Mouse (Mus musculus) fibroblast of lung, adult 2 months (primary cell): ENCODE data around the gene Sorcs1.

Source experiments
- DNase-seq: peaks from one replicate; pipeline ENCODE4 v3.0.0-alpha.2; 2011; ENCODE audit warnings: low read depth

Sorcs1 gene

DNA sequence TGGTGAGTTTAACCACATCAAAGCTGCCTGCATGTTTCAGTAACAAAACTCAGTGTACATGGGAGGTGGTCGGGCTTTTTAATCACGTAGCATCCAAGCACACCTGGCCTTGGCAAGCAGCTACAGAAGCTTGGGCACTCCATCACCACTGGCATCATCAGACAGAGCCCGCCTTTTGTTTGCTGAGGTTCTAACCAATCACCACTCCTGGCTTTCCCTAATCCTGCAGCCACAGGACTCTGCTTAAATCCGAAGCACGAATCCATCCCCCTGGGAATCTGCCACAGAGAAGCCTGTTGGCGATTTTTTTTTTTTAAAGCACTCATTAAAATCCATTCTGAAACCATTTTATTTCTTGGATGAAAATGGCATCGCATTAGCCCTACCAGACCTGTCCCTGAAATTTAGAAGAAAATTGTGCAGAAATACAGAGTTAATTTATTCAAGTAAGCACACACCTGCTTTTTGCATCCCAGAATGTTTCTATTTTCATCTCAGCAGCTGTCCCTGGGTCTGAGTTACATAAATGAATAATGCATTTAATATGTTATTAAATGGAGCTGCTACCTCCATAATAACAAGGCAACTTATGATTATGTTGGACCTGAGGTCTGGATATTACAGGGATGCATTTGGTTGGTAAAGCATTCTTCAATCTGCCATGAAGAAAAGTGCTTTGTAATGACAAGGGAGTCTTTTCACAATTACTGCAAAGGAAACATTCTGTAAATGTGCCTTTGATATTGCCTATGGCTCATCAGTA lies 463.8 kb downstream of the Sorcs1 start:
- no peak for DNase-seq

DNA sequence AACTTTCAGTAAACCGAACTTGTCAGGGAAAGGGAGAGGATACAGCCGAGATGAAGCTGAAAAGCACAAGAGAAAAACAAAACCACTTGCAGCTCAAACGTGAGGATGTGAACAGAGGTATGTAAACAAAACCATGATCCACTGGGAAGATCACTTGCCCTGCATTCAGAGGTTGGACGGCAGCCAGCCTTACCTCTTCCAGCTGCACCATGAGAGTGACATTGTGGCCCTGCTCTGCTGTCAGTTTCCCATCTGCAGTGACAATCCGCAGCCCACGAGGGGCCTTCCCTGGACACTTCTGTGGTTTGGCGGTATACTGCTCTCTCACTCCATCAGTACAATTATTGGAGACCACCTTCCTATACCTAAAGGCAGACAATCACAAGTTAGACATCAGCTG lies 468.0 kb downstream of the Sorcs1 start:
- DNase-seq: no peak

DNA sequence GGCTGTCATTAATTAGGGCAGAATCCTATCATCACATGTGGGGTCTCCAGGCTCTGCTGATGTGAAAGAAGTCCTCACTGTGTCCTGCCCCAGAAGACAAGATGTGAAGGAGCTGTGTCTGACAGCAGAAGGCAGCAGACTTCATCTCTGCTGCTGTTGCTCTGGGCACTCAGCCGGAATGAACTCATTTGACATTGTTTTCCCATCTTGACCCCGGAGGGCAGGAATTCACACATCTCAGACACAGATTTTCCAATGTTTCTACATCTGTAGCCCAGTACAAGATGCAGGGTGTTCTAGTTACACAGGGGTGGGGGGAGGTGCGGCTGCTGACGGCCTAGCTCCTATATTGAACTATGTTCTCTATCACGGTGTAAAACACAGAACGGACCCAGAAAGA lies 474.1 kb downstream of the Sorcs1 start:
- no peak for DNase-seq

DNA sequence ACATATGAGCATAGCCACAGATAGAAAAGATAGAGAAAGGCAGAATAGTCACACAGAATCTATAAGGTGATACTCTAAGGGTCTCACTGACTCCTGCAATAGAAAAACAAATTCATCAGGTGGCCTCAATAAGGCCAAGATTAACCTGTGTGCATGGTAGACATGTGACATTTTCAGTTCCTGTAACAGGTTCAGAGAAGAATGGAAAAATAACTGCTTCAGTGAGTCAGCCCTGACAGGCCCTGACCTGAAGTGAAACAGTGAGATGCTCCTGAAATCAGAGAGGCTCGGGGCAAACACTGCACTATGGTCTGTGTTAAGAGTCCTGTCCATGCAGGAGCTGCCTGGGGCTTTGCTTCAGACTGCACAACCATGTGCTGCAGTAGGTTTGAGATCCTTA lies 481.9 kb downstream of the Sorcs1 start:
- DNase-seq: no peak

DNA sequence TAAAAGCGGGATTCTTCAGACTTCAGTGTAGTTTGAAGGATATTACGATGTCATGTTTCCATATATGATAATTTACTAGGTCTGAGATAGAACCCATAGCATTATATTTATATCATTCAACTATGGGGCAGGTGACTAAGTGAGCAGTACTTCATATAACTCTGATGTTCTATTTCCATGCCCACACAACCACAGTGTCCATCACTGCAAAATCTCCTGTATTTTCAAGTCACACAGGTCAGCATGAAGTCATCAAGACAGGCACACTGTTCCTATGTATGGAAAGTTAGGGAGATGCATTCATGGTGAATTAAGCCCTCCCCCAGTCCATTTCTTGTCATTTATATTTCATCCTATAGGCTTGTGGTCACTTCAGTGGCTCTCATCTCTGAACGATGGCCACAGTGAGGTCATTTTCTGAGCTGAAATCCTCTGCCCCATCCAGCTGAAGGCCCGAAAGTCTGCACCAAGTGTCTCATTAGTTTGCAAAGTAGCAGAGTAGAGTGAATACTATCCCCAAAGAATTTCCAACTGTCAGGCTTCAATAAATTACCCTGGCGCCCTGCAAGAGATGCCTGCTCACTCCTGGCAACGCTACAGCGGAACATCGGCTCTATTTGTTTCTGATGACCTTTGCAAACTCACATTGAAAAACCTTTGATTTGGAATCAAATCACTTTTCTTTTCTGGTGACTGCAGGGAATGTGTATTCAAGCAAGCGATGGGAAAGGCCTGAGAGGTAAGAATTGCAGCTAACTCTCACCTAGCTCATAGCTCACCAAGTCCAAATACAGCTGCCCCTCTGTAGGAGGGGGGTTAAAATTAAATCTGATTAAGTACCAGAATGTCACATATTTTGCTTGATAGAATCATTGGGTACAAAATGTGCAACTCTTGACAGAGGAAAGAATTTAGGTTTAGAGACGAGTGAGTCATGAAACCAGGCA lies 492.4 kb downstream of the Sorcs1 start:
- no peak for DNase-seq

DNA sequence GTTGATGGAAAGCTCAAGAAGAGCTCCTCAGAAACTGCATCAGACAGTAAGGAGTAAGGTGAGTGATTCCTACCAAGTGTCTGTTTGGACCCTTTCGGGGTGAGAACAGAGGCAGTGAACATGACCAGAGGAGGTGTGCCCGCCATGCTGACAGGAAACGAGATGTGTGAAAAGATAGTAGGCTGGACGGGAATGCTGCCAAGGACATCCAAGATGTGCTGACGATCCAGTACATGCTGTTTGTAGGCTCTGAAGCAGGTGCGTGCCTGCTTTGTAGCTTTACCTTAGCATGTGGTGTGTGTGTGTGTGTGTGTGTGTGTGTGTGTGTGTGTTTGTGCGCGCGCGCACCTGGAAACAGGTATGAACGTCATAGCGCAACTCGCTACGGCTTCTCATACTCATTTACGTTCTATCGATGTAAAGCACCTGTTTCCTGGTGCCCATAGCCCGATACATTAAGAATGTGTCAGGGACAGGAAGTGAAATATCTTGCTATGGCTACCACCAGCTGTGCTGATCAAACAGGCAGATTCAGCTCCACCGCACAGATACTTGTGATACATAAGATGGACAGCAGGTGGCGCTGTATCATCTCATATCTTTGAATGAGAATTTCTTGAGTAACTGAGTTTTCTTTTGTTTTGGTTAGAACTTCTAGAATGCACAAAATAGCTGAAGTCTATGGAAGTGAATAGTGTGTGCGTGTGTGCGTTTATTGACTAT lies 493.4 kb downstream of the Sorcs1 start:
- peak; percentile 9 for DNase-seq

DNA sequence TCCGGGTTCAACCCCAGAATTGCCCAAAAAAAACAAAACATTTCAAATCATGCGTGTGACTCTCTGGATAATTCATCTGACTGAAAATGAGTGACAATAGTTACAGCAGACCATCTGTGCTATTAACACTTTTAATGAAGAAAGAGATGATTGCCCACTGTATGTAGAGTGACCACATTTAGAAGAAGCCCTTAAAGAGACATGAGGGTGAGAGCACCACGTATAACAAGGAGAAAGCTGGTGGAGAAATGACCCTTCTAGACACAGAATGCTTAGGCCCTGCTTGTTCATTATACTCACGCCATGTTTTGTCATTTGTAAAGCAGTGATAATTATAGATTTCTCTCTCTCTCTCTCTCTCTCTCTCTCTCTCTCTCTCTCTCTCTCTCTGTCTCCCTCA lies 499.6 kb downstream of the Sorcs1 start:
- no peak for DNase-seq

DNA sequence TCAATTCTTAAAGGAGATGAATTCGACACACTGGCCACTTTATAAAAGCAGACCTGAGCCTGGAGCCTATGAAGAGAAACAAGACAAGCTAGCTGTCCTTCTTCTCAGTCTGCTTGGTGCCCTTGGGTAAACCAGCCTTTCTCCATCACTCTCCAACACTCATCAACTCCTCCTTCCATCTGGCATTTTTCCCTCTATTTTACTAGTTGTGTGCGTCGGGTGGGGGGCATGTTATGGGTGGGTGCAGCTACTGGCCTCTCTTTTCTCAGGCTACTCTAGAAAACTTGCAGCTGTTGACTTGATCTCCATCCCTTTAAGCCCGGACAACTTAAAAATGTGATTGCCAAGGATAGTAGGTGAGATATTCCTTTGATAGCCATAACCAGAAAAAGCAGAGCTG lies 500.3 kb downstream of the Sorcs1 start:
- no peak for DNase-seq

DNA sequence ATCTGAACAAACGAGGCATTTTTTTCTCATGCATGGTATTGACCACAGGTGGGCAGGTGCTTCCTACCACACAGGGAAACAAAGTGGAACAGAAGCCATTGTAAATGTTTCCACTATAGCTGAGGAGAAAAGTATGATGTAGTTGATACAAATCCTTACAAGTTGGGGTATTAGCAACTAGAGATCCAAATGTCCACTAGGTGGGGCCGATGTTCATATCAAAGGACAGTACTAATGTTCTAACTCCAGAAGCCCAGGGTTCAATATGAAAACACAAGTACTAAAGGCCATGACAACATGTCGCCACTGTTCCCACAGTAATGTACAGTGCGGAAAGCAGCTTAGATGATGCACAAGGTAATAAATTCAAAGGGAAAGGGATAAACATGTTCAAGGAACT lies 506.6 kb downstream of the Sorcs1 start:
- no peak for DNase-seq

DNA sequence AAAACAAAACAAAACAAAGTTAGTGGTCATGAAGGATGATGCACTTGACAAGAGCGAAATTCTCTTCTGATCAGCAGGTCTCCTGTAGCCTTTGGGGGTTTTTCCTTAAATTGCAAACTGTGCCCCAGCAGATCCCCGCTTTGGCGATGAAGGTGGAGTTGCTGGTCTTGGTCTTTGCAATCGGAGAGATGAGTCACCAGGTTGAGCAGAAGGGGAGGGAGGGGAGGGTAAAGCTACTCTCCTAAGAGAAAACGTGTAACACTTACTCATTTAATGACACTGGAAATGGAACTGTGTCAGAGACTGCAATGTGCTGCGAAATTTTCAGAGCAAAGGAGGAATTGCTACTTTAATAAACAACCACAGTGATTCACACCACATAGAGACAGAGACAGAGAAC lies 527.3 kb downstream of the Sorcs1 start:
- no peak for DNase-seq

DNA sequence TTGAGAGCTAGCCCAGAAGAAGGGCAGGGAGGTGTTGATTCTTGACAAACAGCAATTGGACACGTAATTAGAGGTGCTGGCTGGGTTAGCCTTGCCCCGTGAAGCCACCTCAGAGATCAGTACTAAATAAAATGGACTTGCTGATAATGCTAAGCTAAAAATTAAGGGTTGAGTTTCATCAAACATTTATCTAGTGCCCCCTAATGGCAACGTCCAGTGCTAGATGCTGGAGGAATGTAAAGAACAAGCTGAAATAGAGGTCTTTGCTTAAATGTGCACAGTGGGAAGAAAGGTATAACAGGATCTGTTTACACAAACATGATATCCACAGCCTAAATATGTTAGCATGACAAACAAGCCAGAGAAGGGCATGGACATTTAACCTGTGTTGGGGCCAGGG lies 532.5 kb downstream of the Sorcs1 start:
- DNase-seq: no peak

DNA sequence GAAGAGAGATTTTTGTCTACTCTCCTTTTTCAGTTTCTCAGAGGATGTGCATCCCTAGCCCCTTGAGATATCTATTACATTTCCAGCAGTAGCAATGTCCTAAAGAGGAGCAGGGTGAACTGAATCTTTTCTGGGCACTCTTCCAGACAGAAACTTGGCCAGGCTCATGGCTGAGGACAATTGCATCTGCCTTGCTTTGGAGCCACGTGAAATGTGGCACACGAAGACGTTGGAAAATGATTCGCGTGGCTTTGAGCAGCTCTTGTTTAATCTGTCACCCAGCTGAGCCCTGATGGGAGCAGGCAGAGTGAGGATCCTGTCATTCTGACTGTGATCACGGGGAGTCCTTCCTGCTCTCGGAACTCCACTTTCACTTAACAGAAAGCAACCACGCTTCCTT lies 536.6 kb downstream of the Sorcs1 start:
- DNase-seq: no peak

DNA sequence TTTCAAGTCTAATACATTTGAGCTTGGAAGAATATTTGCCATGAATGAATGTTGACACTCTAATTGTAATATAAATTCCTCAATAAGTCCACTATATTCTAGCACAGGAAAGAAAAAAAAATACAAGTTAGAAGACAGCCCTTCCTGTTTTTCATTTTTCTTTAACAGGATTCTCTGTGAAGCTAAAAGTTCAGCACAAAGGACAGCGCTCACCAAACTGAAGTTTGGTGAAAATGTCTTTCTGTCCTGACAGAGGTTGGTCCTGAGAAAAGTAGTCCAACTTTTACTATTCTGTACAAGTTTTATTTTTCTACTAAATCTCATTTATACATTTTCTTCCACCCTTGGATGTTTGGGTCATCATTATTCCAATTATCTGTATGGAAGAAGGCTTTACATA lies 543.8 kb downstream of the Sorcs1 start:
- no peak for DNase-seq

DNA sequence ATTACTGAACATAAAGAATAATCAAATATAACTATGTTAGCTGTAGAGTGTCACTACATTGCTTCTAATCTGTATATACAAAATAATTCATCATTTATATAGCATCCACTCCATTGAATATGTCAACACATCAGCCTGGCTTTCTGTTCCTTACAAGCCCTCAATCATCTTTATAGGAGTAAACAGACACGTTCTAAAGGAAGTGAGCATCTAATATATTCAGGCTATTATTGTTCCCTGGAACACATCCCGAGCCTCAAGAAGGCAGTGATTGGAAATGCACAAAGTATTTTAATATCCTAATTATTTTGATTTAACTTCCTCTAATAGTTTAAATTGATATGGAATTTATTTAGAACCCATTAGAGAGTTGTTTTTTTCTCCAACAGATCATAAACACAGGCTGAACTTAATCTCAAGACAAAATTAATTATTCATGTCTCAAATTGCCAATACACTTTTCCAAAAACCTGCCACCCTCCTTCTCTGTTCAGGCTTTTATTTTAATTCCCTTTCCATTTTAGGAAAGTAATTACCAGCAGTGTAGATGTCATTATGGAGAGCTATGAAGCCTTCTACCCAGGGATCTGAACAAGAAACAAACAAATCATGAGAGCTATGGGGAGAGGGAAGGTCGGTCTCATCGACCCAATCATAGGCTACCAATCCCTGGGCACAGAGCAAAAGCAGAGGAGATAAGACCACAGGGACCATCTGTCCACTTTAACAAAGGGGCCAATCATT lies 572.4 kb downstream of the Sorcs1 start:
- no peak for DNase-seq
